Mouse (Mus musculus) bone marrow macrophage, adult 2 months (primary cell): ENCODE results near the gene Cnksr1.
"Not testable (repeated sequence)": the region's sequence is repeated elsewhere in the genome, so short reads cannot be mapped to it uniquely, and the experiment has no call there.

Source experiments
- CTCF ChIP-seq: IDR thresholded peaks from 2 replicates; pipeline ENCODE4 v1.5.1; 2012; ENCODE audit warnings: low read depth, mild to moderate bottlenecking, low read length, moderate library complexity
- POLR2A ChIP-seq: IDR thresholded peaks from 2 replicates; pipeline ENCODE4 v1.6.1; 2012; ENCODE audit warnings: mild to moderate bottlenecking, low read depth, low read length, borderline replicate concordance

DNA sequence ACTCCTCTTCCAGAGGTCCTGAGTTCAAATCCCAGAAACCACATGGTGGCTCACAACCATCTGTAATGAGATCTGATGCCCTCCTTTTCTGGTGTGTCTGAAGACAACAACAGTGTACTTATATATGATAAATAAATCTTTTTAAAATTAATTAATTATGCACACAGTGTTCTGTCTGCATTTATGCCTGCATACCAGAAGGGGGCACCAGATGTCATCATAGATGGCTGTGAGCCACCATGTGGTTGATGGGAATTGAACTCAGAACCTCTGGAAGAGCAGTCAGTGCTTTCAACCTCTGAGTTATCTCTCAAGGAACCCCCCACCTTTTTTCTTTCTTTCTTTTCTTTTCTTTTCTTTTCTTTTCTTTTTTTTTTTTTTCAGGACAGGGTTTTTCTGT, 31.4 kb upstream of the Cnksr1 start:
- TF ChIP-seq CTCF, POLR2A: not testable (repeated sequence)
